Mouse (Mus musculus): ENCODE data around the gene Ndufb10. TPM values are rescaled to one million over a fixed set of nuclear protein-coding genes. Genes with fewer than 3 reads are reported as not detected.
"Not testable (repeated sequence)": the region's sequence is repeated elsewhere in the genome, so short reads cannot be mapped to it uniquely, and the experiment has no call there.

The Ndufb10 gene
- total RNA-seq, 2 experiments from 2014 or later, result 74.1 to 124 TPM

GRCm38 (mm10) chr17:24735446-24735845, 11.2 kb upstream of the Ndufb10 start:
- ATAC-seq (replicated peaks; ENCODE audit: low FRiP score, poor library complexity, severe bottlenecking), result no peak

GRCm38 (mm10) chr17:24734513-24734912, 10.2 kb upstream of the Ndufb10 start:
- no peak for ATAC-seq (replicated peaks; ENCODE audit: low FRiP score, poor library complexity, severe bottlenecking)

GRCm38 (mm10) chr17:24733434-24734050, 9.3 kb upstream of the Ndufb10 start:
- ATAC-seq (replicated peaks; ENCODE audit: low FRiP score, poor library complexity, severe bottlenecking), result no peak

- ATAC-seq (replicated peaks; ENCODE audit: low FRiP score, poor library complexity, severe bottlenecking), result no peak
Observed at GRCm38 (mm10) chr17:24732233-24732935, 8.1 kb upstream of the Ndufb10 start.

- ATAC-seq (replicated peaks; ENCODE audit: low FRiP score, poor library complexity, severe bottlenecking), result no peak
Observed at GRCm38 (mm10) chr17:24730787-24731186, 6.5 kb upstream of the Ndufb10 start.

- no peak for ATAC-seq (replicated peaks; ENCODE audit: low FRiP score, poor library complexity, severe bottlenecking)
Observed at GRCm38 (mm10) chr17:24729067-24729466, 4.8 kb upstream of the Ndufb10 start.

GRCm38 (mm10) chr17:24728184-24728583, 3.9 kb upstream of the Ndufb10 start:
- ATAC-seq (replicated peaks; ENCODE audit: low FRiP score, poor library complexity, severe bottlenecking), result no peak

- ATAC-seq (replicated peaks; ENCODE audit: low FRiP score, poor library complexity, severe bottlenecking), result no peak
Observed at GRCm38 (mm10) chr17:24727618-24728017, 3.3 kb upstream of the Ndufb10 start, which contains the start of gene Rpl3l. Rpl3l (plus strand) TSS chr17:24727820.

GRCm38 (mm10) chr17:24725637-24726390, 1.5 kb upstream of the Ndufb10 start:
- ATAC-seq (replicated peaks; ENCODE audit: low FRiP score, poor library complexity, severe bottlenecking), result no peak

- ATAC-seq (replicated peaks; ENCODE audit: low FRiP score, poor library complexity, severe bottlenecking), result peak; percentile 46
Observed at GRCm38 (mm10) chr17:24723881-24724180, 447 bp downstream of the Ndufb10 start.

GRCm38 (mm10) chr17:24723122-24723880, 977 bp downstream of the Ndufb10 start:
- no peak for ATAC-seq (replicated peaks; ENCODE audit: low FRiP score, poor library complexity, severe bottlenecking)

GRCm38 (mm10) chr17:24722220-24722924, 1.9 kb downstream of the Ndufb10 start:
- ATAC-seq (replicated peaks; ENCODE audit: low FRiP score, poor library complexity, severe bottlenecking), result no peak

GRCm38 (mm10) chr17:24721383-24721955, 2.8 kb downstream of the Ndufb10 start:
- not testable (repeated sequence) for ATAC-seq (replicated peaks; ENCODE audit: low FRiP score, poor library complexity, severe bottlenecking)

- ATAC-seq (replicated peaks; ENCODE audit: low FRiP score, poor library complexity, severe bottlenecking), result not testable (repeated sequence)
Observed at GRCm38 (mm10) chr17:24720616-24721015, 3.7 kb downstream of the Ndufb10 start.

- ATAC-seq (replicated peaks; ENCODE audit: low FRiP score, poor library complexity, severe bottlenecking), result peak; percentile 90
Observed at GRCm38 (mm10) chr17:24719494-24720222, 4.6 kb downstream of the Ndufb10 start.

- not testable (repeated sequence) for ATAC-seq (replicated peaks; ENCODE audit: low FRiP score, poor library complexity, severe bottlenecking)
Observed at GRCm38 (mm10) chr17:24718938-24719337, 5.3 kb downstream of the Ndufb10 start.

- ATAC-seq (replicated peaks; ENCODE audit: low FRiP score, poor library complexity, severe bottlenecking), result no peak
Observed at GRCm38 (mm10) chr17:24717943-24718342, 6.3 kb downstream of the Ndufb10 start, which contains the start of the genes Rnf151 and Rps2. Rnf151 (minus strand) TSS chr17:24718063. Rps2 (plus strand) TSS chr17:24718116.

GRCm38 (mm10) chr17:24716166-24716682, 8.1 kb downstream of the Ndufb10 start:
- no peak for ATAC-seq (replicated peaks; ENCODE audit: low FRiP score, poor library complexity, severe bottlenecking)
